Mouse (Mus musculus): ENCODE results near the gene Cyb5r1. TPM values are rescaled to one million over a fixed set of nuclear protein-coding genes. Genes with fewer than 3 reads are reported as not detected.

The Cyb5r1 gene
- total RNA-seq (2023): 9.9 TPM

DNA sequence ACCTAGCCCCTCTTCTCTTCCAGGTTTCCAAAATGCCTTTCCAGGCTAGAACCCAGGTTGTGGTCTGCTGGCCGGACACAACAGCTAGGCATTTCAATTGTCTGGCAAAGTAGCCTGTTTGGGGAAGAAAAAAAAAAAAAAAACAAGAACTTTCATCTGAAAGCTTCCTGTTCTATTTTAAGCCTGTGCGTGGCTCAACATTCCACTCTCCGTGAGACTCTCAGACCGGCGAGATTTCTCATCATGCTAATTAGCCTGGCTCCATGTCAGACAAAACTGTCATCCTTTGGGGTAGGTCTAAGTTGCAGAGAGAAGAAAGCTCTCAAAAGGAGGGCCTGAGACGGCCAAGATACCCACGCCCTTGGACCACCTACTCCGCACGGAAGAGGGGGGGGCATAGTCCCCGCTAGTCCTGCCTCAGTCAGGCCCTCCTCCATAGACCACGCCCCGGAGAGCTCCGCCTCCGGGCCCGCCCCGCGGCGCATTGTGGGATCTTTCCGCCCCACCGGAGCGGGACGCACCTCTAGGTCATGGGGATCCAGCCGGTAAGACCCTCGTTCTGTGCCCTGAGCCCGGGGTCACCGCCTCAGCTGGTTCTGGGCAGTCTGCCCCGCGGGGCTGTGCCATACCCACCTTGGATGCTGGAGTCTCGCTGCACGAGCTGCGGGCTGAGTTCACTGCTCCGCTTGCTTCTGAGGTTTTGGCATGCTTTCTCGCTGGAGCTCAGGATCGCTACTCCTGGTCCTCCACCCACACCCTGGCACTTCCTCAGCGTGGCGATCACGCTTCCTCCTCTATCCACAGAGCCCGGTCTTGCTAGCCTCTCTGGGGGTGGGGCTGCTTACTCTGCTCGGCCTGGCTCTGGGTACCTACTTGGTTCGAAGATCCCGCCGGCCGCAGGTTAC is at the start of gene Cyb5r1:
TSS of gene Cyb5r1 (plus strand) at position 51 of the 905 bp plus-strand sequence.

GRCm38 (mm10) chr1:134361857-134362212 is 43.5 kb upstream of the Cyb5r1 start, which contains the start of gene Tmem183a:
Gene Tmem183a, minus strand, starts transcription at chr1:134361979.

DNA sequence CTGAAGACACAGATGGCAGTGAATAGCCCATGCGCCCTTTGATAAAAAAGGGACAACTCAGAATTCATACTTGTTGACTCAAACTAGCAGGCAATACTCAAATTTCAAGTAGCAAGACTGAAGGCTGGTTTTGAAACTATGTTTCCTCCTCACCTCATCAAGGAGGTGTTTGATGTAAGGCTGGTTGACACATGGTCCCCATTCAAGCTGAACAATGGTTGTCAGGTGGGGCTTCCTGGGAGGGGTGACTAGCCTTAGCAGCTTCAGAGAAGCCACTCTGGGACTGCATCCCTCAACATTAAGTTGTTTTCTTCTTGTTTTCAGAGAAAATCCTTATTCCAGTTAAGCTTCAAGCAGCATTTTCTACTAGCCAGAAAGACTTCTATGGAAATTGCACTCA is 19.7 kb upstream of the Cyb5r1 start, which contains the start of gene 4933406M09Rik:
TSS of gene 4933406M09Rik (plus strand) at position 275 of the 400 bp plus-strand sequence.

DNA sequence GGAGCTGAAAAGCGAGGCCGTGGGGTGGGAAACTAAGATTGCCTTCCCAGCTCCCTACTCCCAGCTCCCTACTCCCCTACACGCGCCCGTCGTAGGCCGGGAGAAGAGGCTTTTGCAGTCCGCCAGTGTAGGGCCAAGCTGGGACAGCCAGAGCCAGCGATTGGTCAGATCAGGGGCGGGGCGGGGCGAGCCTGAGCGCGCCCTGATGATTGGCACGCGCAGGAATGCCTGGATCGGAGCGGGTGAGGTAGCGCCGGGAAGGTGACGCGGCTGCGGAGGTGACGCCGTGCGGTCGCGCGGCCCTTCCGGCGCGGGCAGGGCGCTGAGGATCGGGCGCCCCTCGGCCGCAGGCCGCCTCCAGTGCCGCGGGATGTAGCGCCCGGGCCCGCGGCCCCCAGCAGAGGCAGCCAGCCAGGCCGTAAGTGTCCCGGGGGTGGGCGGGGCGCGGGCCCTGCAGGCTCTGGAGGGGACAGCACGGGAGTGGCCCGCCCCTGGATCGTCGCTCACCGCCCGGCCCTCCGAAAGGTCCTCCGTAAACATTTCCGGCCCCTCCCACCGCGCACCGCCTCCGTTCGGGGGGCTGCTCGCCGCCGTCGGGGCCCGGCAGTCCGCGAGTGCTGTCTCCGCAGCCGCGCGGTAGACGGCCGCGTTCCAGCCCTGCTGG is 9.9 kb downstream of the Cyb5r1 start, which contains the start of gene Adipor1:
TSS of gene Adipor1 (plus strand) at position 211 of the 664 bp plus-strand sequence.

DNA sequence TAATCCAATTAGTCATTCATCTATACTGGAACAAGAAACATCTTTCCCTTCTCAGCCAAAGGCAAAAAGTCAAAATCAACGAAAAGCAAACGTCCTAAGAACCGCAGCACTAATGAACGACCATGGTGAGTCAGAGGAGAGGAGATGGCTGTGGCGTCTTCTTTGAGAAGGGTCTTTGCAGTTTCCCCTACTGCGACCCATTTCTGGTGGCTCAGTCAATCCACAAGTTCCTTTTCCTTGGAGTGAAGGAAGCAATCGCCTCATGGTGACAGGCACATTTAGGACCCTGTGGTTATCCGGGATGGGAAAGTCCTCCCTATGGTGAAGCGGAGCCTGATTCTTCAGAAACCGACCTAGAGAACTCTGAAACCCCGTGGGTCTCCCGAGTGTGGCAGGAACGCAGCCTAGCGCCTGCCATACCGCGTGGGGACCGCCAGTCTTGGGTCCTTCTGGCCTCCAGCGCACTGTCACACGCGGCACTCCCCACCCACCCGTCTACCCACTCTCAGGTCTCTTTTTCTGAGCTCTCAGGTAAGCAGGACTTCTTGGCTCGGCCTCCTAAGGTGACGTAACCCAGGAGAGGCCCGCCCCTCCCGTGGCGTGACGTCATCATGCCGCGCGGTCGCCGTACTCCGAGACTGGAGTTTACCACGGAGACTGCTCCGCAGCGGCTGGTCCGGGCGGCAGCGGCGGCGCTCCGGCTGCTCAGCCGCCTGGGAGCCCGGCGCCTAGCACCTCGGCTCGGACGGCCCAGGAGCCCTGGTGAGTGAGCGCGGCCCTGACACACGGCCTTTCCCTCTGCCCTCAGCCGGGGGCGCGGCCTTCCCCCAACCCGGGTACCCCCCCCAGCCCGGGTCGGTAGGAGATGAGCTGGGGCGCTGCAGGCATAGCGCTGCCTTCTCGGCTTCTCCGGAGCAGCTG is 49.8 kb downstream of the Cyb5r1 start, which contains the start of gene Klhl12:
TSS of gene Klhl12 (plus strand) at position 628 of the 921 bp plus-strand sequence.

Other genes starting within 250 kb of the Cyb5r1 start
- gene Chil1, start 223.4 kb upstream of the Cyb5r1 start, total RNA-seq (2023): not detected
- gene Mybph, start 212.1 kb upstream of the Cyb5r1 start, total RNA-seq (2023): not detected
- not detected for gene Adora1, start 170.1 kb upstream of the Cyb5r1 start, total RNA-seq (2023)
- not detected for gene Myog, start 115.6 kb upstream of the Cyb5r1 start, total RNA-seq (2023)
- 1.3 TPM for gene Ppfia4, start 72.6 kb upstream of the Cyb5r1 start, total RNA-seq (2023)
- 77.3 TPM for gene Tmem183a, start 43.6 kb upstream of the Cyb5r1 start, total RNA-seq (2023)
- not detected for gene 4933406M09Rik, start 19.6 kb upstream of the Cyb5r1 start, total RNA-seq (2023)
- 73.8 TPM for gene Adipor1, start 9.8 kb downstream of the Cyb5r1 start, total RNA-seq (2023)
- 46.4 TPM for gene Klhl12, start 50.0 kb downstream of the Cyb5r1 start, total RNA-seq (2023)
- gene Rabif, start 89.1 kb downstream of the Cyb5r1 start, total RNA-seq (2023): 21.4 TPM
- not detected for gene Mgat4e, start 144.1 kb downstream of the Cyb5r1 start, total RNA-seq (2023)
- 68.2 TPM for gene Kdm5b, start 154.6 kb downstream of the Cyb5r1 start, total RNA-seq (2023)
- not detected for gene Syt2, start 241.1 kb downstream of the Cyb5r1 start, total RNA-seq (2023)